Mouse (Mus musculus): ENCODE results near the gene Sept11.
A peak's percentile ranks its signal among the peaks of the same experiment; 100 is the strongest.

Sept11 gene

DNA sequence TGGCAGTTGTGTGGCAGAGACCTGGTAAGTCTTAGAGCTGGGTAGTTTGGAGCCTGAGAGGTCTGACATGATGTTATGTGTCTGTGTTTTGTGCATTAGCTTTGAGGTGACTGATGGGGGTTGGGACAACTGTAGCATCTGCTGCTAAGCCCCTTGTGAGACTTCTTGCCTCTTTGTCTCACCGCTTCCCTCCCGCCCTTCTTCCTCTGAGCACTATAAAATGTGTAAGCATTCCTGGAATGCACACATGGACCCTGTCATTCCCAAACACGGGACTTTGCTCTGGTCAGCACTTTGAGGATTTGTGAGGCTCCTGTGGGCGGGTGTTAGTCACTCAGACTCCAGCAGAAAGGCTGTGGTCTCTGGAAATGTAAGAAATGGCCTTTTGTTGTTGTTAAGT lies 36.7 kb downstream of the Sept11 start:
- peak; percentile 49 for DNase-seq

DNA sequence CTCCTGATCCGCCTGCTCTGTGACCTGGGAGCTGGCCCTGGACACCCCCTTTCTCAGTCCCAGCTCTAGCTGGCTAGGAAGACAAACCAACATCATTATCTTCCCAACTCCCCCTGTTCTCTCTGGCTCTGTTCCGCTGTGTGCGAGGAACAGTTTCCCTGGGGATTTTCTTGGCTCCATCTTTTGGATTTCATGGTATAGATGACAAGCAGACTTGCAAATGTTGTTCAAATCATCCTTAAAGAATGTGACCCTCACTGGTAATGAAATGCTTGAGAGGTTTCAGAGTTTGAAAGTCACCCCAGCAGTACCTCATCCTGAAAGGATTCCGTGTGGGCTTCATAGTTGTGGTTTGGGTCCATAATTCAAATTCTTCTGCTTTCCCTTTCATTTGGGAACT lies 38.2 kb downstream of the Sept11 start:
- DNase-seq = no peak

DNA sequence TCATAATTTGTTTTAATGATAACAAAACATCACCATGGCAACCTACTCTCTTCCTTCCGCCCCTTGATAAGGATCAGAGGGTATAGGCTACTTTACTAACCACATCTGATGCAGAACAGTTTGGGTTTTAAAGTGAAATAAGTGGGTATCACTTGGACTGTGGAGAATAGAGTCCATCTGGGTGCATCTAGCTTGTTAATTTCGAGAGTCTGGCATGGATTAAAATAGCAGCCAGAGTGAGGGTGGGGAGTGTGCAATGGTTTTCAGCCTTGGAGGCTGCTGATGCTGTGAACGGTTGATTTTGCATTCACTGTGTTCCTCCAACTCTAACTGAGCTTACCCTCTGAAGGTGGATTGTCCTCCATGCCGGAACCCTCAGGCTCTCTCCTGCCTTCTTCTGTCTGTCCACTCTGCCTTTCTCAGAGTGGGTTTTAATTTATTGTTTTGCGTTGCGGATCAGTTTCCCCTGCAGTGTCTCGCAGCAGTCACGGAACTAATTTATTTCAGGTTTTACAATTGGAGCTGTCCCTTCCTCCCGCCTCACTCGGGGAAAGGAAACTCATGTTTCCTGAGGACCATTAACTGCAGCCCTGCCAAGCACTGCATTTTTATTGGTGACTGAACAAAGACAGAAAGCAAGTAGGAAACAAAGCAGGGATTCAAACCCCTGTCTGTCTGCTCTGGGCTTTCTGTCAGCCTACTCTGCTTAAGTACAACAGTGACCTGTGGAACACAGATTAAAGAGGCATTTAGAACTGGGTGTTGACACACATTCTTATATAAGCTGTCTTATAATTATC lies 40.4 kb downstream of the Sept11 start:
- DNase-seq = no peak

DNA sequence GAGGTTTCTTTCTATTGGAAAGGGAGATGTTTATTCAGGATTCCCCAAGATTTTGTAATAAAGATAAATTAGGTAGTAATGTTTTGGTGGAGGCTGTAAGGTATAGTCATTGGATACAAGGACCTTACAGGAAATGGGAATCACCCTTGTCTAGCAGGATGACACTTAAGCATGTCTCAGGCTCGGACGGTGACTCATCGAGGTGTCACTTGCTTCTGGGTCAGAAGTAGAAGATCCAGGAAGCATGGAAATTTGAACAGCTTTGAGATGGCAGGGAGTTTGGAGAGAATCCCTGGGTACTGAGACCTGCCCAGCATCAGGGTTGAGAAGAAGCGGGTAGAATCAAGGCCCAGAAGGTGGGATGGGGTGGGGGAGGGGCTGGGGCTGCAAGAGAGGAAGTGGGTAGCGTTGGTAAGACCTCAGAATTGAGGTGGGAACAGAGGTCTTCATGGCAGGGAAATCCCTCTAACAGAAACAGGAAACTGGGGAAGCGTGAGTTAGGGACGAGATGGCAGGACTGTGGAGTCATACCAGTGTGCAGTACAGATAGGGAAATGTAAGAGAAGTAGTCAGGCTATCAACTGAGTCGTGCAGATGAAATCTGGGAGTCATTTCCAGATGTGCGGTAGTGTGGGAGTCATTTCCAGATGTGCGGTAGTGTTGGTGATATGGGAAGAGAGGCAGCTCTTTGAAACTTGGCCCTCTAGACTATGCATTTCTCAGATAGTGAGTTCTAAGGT lies 42.3 kb downstream of the Sept11 start:
- no peak for DNase-seq

DNA sequence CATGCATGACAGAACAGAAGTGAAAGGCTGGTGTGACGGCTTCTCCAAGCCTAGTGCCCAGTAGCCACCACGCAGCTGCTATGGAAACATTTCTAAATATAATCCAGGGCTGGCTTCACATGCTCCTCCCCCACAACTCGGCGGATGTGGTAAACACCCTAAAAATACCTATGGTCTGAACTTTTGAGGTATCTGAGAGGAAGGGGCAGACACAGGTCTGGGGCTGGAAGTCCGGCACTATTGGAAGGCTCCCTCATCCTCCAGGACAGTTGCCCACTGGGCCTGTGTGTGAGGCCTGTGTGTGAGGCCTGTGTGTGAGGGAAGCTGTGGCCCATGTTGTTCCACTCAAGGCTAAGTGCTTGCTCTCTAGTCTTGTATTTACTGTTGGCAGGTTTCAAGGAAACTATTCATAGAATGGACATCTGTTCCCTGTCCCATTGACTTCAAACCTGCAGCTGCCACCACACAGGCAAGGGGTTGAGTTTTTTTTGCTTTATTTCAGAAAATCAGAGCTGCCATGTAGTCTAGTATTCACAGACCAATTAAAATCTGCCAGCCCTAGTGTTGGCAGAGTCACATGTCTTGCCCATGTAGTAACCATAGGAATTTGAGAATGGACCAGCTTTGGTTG lies 43.8 kb downstream of the Sept11 start:
- DNase-seq = no peak

- no peak for DNase-seq
These were observed 46.1 kb downstream of the Sept11 start for GRCm38 (mm10) chr5:93139350-93139749.

DNA sequence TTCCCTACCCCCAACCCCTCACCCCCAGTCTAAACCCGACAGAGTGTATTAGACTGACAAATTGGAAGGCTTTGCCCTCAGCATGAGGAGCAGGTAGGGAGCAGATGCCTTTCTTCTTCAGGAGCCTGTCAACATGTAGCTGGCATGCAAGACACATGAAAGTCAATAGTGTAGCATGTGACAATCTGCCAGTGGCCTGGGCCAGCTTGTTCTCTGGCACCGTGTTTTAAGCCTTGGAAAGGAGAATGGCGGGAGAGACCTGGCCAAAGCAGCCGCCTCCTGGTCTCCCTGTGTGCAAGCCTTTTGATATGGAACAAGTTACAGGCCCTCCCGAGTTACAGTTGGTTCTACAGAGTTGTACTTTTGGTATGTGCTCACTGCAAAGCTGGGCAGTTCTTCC lies 47.5 kb downstream of the Sept11 start:
- DNase-seq = no peak

DNA sequence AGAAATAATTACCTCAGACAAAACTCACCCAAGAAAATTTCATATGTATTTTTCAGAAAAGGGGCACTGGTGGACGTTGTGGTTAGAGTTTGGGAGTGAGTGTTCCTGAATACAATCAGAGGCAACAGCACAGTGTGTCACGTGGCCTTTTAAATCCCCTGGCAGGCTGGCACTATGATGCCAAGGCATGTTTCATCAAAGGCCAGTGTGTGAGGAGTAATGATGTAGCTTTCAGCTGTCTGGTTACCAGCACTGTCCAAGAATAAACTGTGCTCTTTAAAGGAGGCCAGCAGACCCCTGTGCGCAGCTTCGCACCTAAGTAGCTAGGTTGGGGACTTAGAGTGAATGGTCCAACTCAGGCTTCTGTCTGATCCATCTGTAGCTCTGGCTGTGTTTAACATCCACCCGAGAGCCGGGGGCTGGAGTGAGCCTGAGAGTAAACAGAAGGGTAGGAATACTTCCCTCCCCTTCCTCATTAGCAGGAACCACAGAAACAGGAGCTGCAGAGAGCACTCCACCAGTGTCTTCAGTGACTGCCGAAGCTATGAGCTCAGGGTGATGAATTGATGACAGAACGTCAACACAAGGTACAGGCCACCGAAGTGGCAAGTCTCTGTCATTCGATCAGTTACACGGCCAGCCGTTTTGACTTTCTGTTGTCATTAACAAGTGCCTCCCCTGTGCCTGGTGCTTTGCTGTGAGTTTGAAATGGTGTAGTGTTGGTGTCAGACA lies 50.3 kb downstream of the Sept11 start:
- DNase-seq = no peak

DNA sequence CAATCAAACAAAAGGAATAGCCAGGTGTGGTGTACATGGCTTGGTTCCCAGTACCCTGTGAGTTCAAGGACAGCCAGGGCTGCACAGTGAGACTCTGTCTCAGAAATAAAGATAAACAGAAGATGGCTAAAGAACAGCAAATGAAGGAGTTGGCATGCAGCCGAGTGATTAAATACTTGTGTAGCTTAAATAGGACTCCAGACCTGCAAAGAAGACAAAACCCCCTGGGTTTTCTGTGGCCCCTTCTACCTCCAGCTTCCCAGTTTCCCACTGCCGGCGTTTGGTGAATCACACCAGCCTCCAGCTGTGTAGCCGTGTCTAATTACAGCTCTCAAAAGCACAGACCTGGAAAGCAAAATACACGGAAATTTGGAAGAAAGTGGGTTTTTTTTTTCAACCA lies 51.6 kb downstream of the Sept11 start:
- no peak for DNase-seq

DNA sequence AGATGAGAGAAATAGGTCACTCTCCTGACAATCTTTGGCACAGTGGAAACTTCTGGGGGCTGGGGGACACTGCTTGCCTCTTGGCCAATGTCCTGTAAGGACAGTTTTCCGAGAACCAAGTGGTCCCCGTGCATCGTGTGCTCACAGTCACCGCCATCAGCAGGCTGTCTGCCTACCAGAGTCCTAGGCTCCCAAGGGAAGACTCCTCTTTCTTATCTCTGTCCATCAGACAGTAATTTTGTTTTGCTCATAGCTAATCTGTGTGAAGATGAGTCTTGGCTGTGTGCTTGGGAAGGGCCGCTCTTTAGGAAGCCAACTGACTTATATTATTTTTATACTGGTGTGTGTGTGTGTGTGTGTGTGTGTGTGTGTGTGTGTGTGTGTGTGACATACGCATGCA lies 52.3 kb downstream of the Sept11 start:
- DNase-seq = no peak

- no peak for DNase-seq
These were observed 56.9 kb downstream of the Sept11 start for GRCm38 (mm10) chr5:93149969-93150777.

- DNase-seq = no peak
These were observed 58.7 kb downstream of the Sept11 start for GRCm38 (mm10) chr5:93151985-93152384.

GRCm38 (mm10) chr5:93152451-93152850 lies 59.2 kb downstream of the Sept11 start:
- no peak for DNase-seq

DNA sequence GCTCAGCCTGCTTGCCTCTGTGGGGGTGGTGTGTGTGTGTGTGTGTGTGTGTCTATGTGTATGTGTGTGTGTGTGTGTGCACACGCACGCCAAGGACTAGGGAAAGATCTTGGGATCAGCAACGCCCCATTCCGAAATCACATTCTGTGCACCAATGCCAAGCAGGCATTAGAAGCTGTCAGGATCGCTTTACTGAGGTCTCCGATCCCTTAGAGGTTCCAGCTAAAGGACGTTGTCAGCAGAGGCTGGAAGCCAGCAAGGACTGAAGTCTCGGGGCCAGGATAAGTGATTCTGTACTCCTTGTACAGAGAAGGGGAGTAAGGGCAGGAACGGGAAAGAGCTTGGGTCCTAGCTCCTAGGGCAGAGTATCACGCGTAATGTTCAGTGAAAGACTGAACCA lies 61.2 kb downstream of the Sept11 start:
- no peak for DNase-seq

- DNase-seq = peak; percentile 67
These were observed 70.3 kb downstream of the Sept11 start for GRCm38 (mm10) chr5:93163541-93163940.

- DNase-seq = no peak
These were observed 74.8 kb downstream of the Sept11 start for GRCm38 (mm10) chr5:93167919-93168516.

DNA sequence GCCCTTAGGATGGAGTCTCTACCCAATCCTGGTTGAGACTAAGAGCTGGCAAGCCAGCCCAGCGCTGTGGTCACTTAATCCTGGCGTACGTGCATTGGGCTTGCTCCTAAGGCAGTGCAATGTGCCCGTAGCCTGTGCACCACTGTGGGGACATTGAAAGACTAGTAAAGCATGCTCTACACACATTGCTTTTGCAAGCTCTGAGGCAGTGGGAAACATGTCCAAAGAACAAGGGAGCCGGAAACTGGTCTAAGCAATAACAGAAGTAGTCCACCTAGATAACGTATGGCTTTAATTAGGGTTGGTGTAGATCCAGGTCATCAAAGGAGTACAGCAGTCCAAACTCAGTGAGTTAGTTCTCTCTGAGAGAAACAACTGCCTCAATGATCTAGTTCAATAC lies 75.4 kb downstream of the Sept11 start:
- DNase-seq = no peak

DNA sequence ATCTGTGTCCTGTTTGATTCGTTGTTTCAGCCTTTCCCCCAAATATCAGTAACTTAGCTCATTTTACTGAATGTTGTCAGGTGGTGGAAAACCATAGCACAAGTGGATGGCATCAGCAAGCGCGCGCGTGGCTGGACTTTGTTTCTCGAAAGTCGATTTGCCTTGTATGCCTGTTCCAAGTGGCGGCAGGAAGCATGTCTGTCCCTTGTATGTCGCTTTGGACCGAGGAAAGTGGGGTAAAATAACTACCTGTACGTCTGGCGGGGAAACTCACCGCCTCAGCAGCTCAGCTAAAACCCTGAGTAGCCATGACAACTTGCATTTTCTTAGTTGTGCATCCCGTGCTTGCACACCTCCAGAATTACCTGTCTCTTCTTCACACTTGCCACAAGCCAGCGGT lies 78.2 kb downstream of the Sept11 start:
- no peak for DNase-seq

DNA sequence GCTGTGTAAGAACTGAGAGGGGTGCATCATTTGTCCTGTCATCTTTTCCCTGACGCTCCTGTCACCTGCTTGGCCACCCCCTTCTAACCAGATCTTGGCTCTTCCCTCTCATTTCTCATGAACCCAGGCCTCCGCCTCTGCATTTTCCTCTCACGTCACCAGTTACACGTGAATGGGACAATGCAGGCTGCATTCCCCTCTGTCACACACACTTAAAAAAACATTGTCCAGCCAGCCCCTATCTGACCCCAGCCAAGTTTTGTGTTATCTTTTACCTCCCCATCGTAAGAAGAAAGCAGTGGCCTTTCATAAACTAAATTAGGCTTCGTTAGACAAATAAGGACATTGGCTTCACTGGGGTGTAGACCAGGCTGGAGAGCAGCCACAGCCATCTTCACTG lies 79.3 kb downstream of the Sept11 start:
- no peak for DNase-seq

DNA sequence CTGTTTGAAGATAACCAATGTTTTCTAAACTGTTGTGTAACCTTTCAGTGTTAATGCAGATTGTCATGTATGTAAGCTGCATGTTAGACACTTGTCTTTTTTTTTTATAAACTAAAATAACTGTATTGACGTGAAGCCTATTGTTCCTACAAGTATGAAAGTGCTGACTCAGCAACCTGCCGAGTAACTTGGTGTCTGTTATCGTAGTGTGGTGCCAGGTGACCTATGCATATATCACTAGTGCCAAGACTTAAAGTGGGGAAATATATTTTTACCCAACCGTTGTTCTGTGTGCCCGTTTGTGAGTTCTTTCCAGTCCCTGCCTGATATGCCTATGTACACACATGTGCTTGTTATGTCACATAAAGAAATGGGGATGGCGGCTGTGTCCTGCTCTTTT lies 81.4 kb downstream of the Sept11 start:
- DNase-seq = no peak

- no peak for DNase-seq
These were observed 85.4 kb downstream of the Sept11 start for GRCm38 (mm10) chr5:93178616-93179015.

DNA sequence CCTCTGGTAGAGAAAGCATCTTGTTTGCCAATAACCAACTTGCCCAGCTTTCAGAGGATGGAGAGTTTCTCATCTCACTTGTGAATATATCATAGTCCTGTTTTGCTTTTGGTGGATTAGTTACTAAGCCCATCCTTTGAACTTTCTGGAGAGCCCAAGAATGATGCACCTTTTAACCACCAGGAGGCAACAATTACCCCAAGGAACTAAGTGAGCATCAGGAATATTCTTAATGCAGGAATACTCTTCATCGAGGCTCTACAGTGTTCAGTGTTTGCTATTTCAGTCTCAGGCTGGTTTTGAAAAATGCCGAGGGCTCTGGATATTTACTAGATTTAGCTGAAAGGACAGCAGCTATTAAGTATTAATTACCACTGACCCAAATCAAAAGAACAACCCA lies 87.0 kb downstream of the Sept11 start:
- no peak for DNase-seq

All from kidney, adult 18-20 months (tissue).